Mouse (Mus musculus): Measurements from ENCODE around the gene Cox6b1. TPM values are rescaled to one million over a fixed set of nuclear protein-coding genes. Genes with fewer than 3 reads are reported as not detected.

Gene Cox6b1
- total and polyA plus RNA-seq, 2 experiments from 2014 or later, result 1,408 to 4,395 TPM

- H3K4me3 ChIP-seq (ENCODE audit: low read depth, low read length), result peak overlapping the region; percentile 88
- peak; percentile 79 for DNase-seq (ENCODE audit: low spot score)
- TF ChIP-seq EP300 (IDR thresholded peaks at IDR 0.05; ENCODE audit: low read depth) (no peak), CTCF (IDR thresholded peaks at IDR 0.05; ENCODE audit: low read depth) (peak; percentile 90)
- 27% methylated on average over 40 of the region's 40 CpGs for WGBS
- H3K4me1 ChIP-seq (ENCODE audit: control insufficient read depth, insufficient read depth), result peaks cover 14% of the 10 kb centered on the region
- peak overlapping the region; percentile 77 for H3K4me2 ChIP-seq (ENCODE audit: low read depth, low read length)
- peaks cover 14% of the 10 kb centered on the region; the same call in 1 of the 2 replicates for H3K36me3 ChIP-seq (replicated peaks; ENCODE audit: control insufficient read depth, insufficient read depth, low read length)
- no peaks in the 10 kb centered on the region for H3K9me3 ChIP-seq (replicated peaks; ENCODE audit: control insufficient read depth, low read length)
- H3K27me3 ChIP-seq (ENCODE audit: control insufficient read depth, insufficient read depth, low read length), result 0 out of 2 replicates have a peak, but pooled peaks cover 2% of the 10 kb centered on the region
- peak overlapping the region; percentile 96 for H3K27ac ChIP-seq (ENCODE audit: low read depth)
- H3K9ac ChIP-seq (replicated peaks; ENCODE audit: low read depth, low read length), result peak overlapping the region; percentile 44
- peak; percentile 52 for ATAC-seq (ENCODE audit: insufficient read depth, low read depth)
Measured at GRCm38 (mm10) chr7:30589435-30590301, 36.3 kb downstream of the Cox6b1 start.

- DNase-seq (ENCODE audit: low spot score) (peak; percentile 99), ATAC-seq (ENCODE audit: insufficient read depth, low read depth) (peak; percentile 94)
- no peaks in the 10 kb centered on the region for H3K9me3 ChIP-seq (replicated peaks; ENCODE audit: control insufficient read depth, low read length)
- peaks cover 14% of the 10 kb centered on the region for H3K4me1 ChIP-seq (ENCODE audit: control insufficient read depth, insufficient read depth)
- no peak for TF ChIP-seq EP300 (IDR thresholded peaks at IDR 0.05; ENCODE audit: low read depth)
- no peak for TF ChIP-seq CTCF (IDR thresholded peaks at IDR 0.05; ENCODE audit: low read depth)
- peaks cover 22% of the 10 kb centered on the region for H3K36me3 ChIP-seq (replicated peaks; ENCODE audit: control insufficient read depth, insufficient read depth, low read length)
- WGBS, result under 1% methylated on average over 58 of the region's 68 CpGs
- peak within 1 kb of the TSS; percentile 98 for H3K4me2 ChIP-seq (ENCODE audit: low read depth, low read length)
- peak within 1 kb of the TSS; percentile 88 for H3K4me3 ChIP-seq (ENCODE audit: low read depth, low read length)
- no peaks in the 10 kb centered on the region for H3K27me3 ChIP-seq (ENCODE audit: control insufficient read depth, insufficient read depth, low read length)
- H3K9ac ChIP-seq (replicated peaks; ENCODE audit: low read depth, low read length), result peak within 1 kb of the TSS; percentile 98
- H3K27ac ChIP-seq (ENCODE audit: low read depth), result peak within 1 kb of the TSS; percentile 96
Measured at GRCm38 (mm10) chr7:30588676-30589434, 37.1 kb downstream of the Cox6b1 start, which contains the start of gene Kmt2b. TSS of gene Kmt2b (minus strand) at chr7:30588726.

GRCm38 (mm10) chr7:30587842-30588667 lies 37.9 kb downstream of the Cox6b1 start:
- H3K27me3 ChIP-seq (ENCODE audit: control insufficient read depth, insufficient read depth, low read length), result no peaks in the 10 kb centered on the region
- H3K27ac ChIP-seq (ENCODE audit: low read depth), result peak overlapping the region; percentile 96
- DNase-seq (ENCODE audit: low spot score) (peak; percentile 33), ATAC-seq (ENCODE audit: insufficient read depth, low read depth) (peak; percentile 14)
- peak overlapping the region; percentile 98 for H3K9ac ChIP-seq (replicated peaks; ENCODE audit: low read depth, low read length)
- H3K9me3 ChIP-seq (replicated peaks; ENCODE audit: control insufficient read depth, low read length), result no peaks in the 10 kb centered on the region
- 1% methylated on average over 62 of the region's 67 CpGs for WGBS
- H3K36me3 ChIP-seq (replicated peaks; ENCODE audit: control insufficient read depth, insufficient read depth, low read length), result peaks cover 30% of the 10 kb centered on the region
- peaks cover 14% of the 10 kb centered on the region for H3K4me1 ChIP-seq (ENCODE audit: control insufficient read depth, insufficient read depth)
- H3K4me2 ChIP-seq (ENCODE audit: low read depth, low read length), result peak overlapping the region; percentile 98
- TF ChIP-seq CTCF (IDR thresholded peaks at IDR 0.05; ENCODE audit: low read depth) (no peak), EP300 (IDR thresholded peaks at IDR 0.05; ENCODE audit: low read depth) (no peak)
- H3K4me3 ChIP-seq (ENCODE audit: low read depth, low read length), result peak overlapping the region; percentile 88

- Histone ChIP-seq H3K9ac (replicated peaks; ENCODE audit: low read depth, low read length) (0 out of 2 replicates have a peak overlapping the region, but pooled peaks have one; percentile 98), H3K27ac (ENCODE audit: low read depth) (no peak overlapping the region), H3K4me1 (ENCODE audit: control insufficient read depth, insufficient read depth) (peaks cover 14% of the 10 kb centered on the region), H3K27me3 (ENCODE audit: control insufficient read depth, insufficient read depth, low read length) (no peaks in the 10 kb centered on the region), H3K36me3 (replicated peaks; ENCODE audit: control insufficient read depth, insufficient read depth, low read length) (peaks cover 45% of the 10 kb centered on the region), H3K4me3 (ENCODE audit: low read depth, low read length) (no peak overlapping the region), H3K4me2 (ENCODE audit: low read depth, low read length) (no peak overlapping the region), H3K9me3 (replicated peaks; ENCODE audit: control insufficient read depth, low read length) (no peaks in the 10 kb centered on the region)
- TF ChIP-seq CTCF (IDR thresholded peaks at IDR 0.05; ENCODE audit: low read depth) (no peak), EP300 (IDR thresholded peaks at IDR 0.05; ENCODE audit: low read depth) (no peak)
- DNase-seq (ENCODE audit: low spot score), result no peak
- ATAC-seq (ENCODE audit: insufficient read depth, low read depth), result no peak
- WGBS, result 89% methylated on average over 28 of the region's 28 CpGs
Measured at GRCm38 (mm10) chr7:30586455-30587020, 39.4 kb downstream of the Cox6b1 start.

Data from heart, postnatal 0 days (tissue).